Mouse (Mus musculus): ENCODE measurements around the gene Gtf3c5. TPM values are rescaled to one million over a fixed set of nuclear protein-coding genes. Genes with fewer than 3 reads are reported as not detected.

The Gtf3c5 gene
- polyA plus RNA-seq, 1 experiment from 2014 or later: 24.0 TPM

DNA sequence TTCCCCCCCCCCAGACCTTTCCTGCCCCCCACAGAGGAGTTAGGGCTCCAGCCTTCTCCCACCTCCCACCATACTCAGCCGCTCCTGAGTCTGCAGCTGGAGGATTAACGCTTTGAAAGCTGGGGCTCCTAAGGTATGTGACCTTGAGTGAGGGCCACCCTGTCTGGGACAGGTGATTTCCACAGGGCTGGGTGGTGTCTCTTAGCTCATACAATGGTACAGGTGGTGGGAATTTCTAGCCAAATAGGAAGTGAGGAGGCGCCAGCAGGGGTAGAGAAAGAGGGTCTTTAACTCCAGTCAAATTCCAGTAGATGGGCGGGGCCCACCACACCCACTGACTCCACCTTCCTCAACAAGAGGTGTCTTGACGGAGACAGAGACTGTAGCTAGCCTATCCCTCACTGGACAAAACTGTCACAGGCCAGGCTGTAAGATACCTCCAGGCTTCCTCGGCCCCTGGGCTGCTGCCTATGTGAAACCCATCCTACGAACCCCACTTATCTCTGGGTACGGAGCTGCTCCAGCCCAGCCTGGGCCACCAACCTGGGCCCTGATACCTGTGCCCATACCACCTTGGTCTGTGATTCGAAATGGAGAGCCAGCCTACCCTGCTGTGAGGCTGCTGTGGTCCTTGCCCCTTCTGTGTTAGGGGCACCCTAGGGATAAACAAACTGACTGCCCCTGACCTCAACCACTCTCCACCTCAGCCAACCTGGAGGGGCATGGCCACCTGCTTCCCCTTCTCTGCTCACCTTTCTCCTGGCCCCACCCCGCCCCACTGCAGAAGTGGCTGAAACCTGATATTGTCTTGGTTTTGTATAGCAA is 24.0 kb upstream of the Gtf3c5 start:
- 49% methylated on average over 10 of the region's 10 CpGs for WGBS
- no peak overlapping the region for H3K9ac ChIP-seq
- no peak for ATAC-seq (replicated peaks; ENCODE audit: insufficient number of reproducible peaks, insufficient read depth, low FRiP score, low read depth)
- no peaks in the 10 kb centered on the region for H3K9me3 ChIP-seq (replicated peaks)
- H3K27ac ChIP-seq: no peak overlapping the region
- no peaks in the 10 kb centered on the region for H3K27me3 ChIP-seq
- no peak overlapping the region for H3K4me2 ChIP-seq
- no peak overlapping the region for H3K4me3 ChIP-seq
- H3K4me1 ChIP-seq (replicated peaks): peaks cover 14% of the 10 kb centered on the region
- H3K36me3 ChIP-seq: no peaks in the 10 kb centered on the region

DNA sequence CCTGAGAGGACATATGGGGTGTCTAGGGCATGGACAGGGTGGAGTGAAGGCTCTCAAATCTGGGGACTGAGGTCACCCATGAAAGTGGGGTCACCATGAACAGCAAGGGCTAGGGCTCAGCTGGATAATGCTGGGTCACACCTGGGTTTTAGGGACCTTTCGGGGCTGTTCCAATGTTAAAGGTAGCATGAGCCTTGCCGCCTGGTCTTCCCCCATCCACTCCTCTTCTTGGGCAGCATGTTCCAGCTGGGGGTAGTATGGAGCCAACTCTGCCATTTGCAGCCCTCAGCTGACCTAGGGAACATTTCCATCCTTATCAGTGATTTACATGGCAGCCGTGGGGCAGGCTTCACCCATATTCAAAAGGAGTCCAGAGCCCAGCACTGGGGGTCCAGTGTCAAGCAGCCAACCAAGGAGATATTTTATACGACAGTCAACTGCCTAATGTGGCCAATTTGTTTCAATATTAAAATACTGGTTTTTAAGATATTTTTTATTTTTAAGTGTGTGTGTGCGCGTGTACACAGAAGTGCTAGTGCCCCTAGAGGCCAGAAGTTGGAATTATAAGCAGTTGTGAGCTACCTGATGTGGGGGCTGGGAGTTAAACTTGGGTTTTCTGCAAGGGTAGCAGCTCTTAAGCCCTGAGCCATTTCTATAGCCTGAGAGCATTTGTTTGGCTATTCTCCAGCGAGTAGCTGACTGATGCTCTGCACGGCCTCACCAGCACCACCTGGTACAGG is 23.2 kb upstream of the Gtf3c5 start:
- Histone ChIP-seq H3K36me3 (no peaks in the 10 kb centered on the region), H3K9me3 (replicated peaks) (no peaks in the 10 kb centered on the region), H3K4me2 (no peak overlapping the region), H3K4me3 (no peak overlapping the region), H3K27ac (no peak overlapping the region), H3K27me3 (no peaks in the 10 kb centered on the region), H3K9ac (no peak overlapping the region), H3K4me1 (replicated peaks) (peaks cover 21% of the 10 kb centered on the region)
- 62% methylated on average over 8 of the region's 8 CpGs for WGBS
- 0 out of 2 replicates have a peak, but pooled peaks have one; percentile 12 for ATAC-seq (replicated peaks; ENCODE audit: insufficient number of reproducible peaks, insufficient read depth, low FRiP score, low read depth)

DNA sequence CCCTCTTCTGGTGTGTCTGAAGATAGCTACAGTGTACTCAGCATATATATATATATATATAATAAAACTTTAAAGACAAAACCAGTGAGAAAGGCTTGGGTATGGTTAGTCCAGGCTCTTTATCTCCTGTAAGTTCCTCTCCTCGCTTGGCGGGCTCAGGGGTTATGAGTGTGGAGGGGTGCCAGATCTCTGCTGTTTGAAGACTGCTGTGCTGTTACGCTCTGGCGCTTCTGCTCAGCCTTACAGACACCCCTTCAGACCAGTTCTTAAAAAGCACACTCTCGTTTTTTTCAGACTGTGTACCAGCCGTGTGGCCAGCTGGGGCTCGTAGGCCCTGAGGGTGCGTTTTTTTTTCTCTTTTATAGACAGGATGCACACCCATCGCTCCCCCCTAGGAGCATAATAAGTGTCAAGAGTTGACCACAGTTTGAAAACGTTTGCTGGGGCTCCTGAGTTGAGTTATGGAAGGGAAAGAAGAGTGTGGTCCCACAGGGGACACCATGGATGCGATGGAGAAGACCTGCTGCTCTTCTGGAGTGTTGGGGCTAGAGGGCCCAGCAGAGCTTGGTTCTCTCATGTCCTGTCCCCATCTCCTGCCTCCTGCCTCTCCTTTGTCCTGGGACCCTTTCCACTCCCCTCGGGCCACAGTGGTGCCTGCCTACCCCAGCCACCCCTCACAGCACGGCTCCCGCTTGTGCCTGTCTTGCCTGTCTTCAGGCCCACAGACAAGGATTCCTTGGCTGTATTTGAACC is 22.4 kb upstream of the Gtf3c5 start:
- Histone ChIP-seq H3K9ac (no peak overlapping the region), H3K36me3 (no peaks in the 10 kb centered on the region), H3K9me3 (replicated peaks) (no peaks in the 10 kb centered on the region), H3K4me1 (replicated peaks) (peaks cover 22% of the 10 kb centered on the region), H3K27me3 (no peaks in the 10 kb centered on the region), H3K4me2 (no peak overlapping the region), H3K4me3 (no peak overlapping the region), H3K27ac (no peak overlapping the region)
- ATAC-seq (replicated peaks; ENCODE audit: insufficient number of reproducible peaks, insufficient read depth, low FRiP score, low read depth): no peak
- 62% methylated on average over 14 of the region's 14 CpGs for WGBS

DNA sequence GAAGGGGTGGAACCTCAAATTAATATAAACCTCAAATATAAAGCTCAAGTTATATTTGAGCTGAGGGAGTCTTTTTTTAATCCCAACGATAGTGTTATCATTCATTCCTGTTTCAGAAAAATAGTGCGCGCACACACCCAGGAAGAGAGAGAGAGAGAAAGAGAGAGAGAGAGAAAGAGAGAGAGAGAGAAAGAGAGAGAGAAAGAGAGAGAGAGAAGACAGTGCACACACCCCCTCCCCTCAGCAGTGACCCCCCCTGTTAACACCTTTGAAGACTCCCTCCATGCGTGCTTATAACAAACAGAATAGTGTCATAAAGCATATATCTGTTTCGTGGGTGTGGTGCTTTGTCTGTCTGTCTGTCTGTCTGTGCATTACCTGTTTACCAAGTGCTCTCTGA is 20.0 kb upstream of the Gtf3c5 start:
- Histone ChIP-seq H3K9me3 (replicated peaks) (no peaks in the 10 kb centered on the region), H3K36me3 (no peaks in the 10 kb centered on the region), H3K4me3 (no peak overlapping the region), H3K9ac (no peak overlapping the region), H3K27ac (no peak overlapping the region), H3K27me3 (no peaks in the 10 kb centered on the region), H3K4me2 (no peak overlapping the region), H3K4me1 (replicated peaks) (peaks cover 30% of the 10 kb centered on the region)
- no peak for ATAC-seq (replicated peaks; ENCODE audit: insufficient number of reproducible peaks, insufficient read depth, low FRiP score, low read depth)
- WGBS: 83% methylated on average over 5 of the region's 5 CpGs

DNA sequence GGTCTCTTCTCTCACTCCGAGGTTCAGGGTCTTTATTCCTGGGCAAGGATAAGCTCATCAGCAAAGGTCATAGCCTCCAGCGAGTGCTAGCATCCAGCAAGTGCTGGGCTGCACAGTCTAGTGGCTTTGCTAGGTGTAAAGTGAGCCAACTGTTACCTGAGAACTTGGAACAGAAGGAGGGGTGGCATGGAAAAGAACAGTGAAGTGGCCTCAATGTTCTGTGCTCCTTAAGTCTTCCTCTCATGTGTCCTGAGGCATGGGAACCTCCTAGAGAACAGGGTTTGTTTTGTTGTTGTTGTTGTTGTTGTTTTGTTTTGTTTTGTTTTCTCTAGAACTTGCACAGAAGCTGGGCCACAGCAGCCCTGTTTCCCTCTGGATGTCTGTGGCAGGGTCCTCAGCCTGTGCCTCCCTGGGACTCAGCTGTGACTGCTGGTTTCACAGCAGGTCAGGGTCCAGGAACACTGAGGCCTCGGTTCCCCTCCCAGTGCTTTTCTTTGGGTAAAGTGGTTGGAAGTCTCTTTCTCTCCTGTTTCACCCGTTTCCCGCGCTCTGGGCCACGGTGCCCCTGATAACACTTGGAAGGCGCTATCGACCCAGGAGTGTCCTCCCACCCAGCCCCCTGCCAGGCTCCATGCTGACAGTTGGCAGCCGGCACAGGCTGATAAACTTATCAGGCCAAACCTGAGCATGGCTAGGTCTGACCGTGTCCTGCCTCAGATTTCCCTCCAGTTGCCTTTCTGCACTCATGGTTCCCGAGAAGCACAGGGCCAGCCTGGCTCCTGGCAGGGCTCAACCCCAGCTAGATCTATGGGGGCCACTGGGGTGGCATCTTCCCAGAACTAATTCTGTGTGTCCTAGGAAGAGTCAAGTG is 18.4 kb upstream of the Gtf3c5 start:
- Histone ChIP-seq H3K36me3 (no peaks in the 10 kb centered on the region), H3K27me3 (no peaks in the 10 kb centered on the region), H3K9me3 (replicated peaks) (no peaks in the 10 kb centered on the region), H3K4me2 (no peak overlapping the region), H3K4me1 (replicated peaks) (peaks cover 33% of the 10 kb centered on the region), H3K4me3 (no peak overlapping the region), H3K9ac (no peak overlapping the region), H3K27ac (no peak overlapping the region)
- 29% methylated on average over 12 of the region's 12 CpGs for WGBS
- 0 out of 2 replicates have a peak, but pooled peaks have one; percentile 5 for ATAC-seq (replicated peaks; ENCODE audit: insufficient number of reproducible peaks, insufficient read depth, low FRiP score, low read depth)

DNA sequence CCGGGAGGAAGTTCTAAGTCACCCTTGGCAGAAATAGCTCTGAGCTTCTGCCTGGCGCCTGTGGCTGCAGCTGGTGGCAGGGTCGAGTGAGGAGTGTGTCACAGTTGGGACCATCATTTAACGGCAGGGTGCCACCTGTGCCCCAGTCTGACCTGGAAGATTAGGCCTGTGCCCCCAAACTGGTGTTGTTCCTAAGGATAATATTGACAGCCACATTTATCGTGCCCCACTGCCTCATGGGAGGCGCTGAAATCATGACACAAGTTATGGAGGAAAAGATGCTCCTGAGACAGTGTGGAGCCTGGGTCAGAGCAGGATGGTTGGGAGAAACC is 16.0 kb upstream of the Gtf3c5 start:
- Histone ChIP-seq H3K9ac (no peak overlapping the region), H3K4me3 (no peak overlapping the region), H3K27ac (no peak overlapping the region), H3K36me3 (no peaks in the 10 kb centered on the region), H3K4me1 (replicated peaks) (peaks cover 25% of the 10 kb centered on the region), H3K9me3 (replicated peaks) (no peaks in the 10 kb centered on the region), H3K27me3 (no peaks in the 10 kb centered on the region), H3K4me2 (no peak overlapping the region)
- no peak for ATAC-seq (replicated peaks; ENCODE audit: insufficient number of reproducible peaks, insufficient read depth, low FRiP score, low read depth)
- WGBS: 46% methylated on average over 6 of the region's 6 CpGs

DNA sequence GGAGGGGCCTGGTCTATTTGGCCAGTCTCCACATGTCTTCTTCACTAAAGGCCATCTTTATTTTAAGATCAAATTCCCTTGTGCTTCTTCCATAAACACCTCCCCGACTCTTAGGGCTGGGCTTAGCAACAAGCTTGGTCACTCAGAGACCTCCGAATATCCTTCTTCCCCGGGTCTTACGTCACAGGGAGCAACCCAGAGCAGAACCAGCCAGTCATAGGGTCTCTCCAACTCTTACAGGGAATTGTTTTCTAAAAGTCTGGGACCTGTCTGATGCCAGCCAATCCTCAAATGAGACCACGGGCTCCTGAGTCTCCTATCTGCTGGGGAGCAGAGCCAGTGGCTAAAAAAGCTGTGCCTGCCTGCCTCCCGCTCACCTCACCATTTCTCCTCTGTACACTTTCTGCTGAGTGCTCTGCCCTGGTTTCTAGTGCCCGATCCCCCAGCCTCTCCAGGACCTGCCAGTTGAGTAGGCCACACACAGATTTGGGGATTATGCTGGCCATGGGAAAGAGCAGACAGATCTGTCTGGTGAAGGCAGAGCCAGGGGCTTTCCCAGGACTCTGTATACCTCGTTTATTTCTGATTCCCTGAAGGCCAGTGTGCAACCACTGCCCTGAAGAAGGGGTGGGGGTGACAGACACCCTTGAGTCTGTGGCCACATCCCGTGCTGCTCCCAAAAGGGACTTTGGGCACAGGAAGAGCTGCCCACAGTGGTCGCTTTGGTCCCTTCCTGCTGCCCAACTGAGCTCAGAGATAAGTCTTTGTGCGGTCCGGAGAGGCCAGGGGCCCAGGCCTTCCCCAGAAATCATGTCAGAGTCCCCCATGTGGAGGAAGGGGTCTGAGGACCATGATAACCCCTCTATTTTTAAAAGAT is 15.4 kb upstream of the Gtf3c5 start:
- H3K9ac ChIP-seq: no peak overlapping the region
- peak; percentile 21; the same call in 1 of the 2 replicates for ATAC-seq (replicated peaks; ENCODE audit: insufficient number of reproducible peaks, insufficient read depth, low FRiP score, low read depth)
- WGBS: 46% methylated on average over 12 of the region's 12 CpGs
- H3K36me3 ChIP-seq: no peaks in the 10 kb centered on the region
- H3K27me3 ChIP-seq: no peaks in the 10 kb centered on the region
- no peak overlapping the region for H3K27ac ChIP-seq
- peaks cover 25% of the 10 kb centered on the region for H3K4me1 ChIP-seq (replicated peaks)
- H3K4me2 ChIP-seq: no peak overlapping the region
- no peak overlapping the region for H3K4me3 ChIP-seq
- no peaks in the 10 kb centered on the region for H3K9me3 ChIP-seq (replicated peaks)

DNA sequence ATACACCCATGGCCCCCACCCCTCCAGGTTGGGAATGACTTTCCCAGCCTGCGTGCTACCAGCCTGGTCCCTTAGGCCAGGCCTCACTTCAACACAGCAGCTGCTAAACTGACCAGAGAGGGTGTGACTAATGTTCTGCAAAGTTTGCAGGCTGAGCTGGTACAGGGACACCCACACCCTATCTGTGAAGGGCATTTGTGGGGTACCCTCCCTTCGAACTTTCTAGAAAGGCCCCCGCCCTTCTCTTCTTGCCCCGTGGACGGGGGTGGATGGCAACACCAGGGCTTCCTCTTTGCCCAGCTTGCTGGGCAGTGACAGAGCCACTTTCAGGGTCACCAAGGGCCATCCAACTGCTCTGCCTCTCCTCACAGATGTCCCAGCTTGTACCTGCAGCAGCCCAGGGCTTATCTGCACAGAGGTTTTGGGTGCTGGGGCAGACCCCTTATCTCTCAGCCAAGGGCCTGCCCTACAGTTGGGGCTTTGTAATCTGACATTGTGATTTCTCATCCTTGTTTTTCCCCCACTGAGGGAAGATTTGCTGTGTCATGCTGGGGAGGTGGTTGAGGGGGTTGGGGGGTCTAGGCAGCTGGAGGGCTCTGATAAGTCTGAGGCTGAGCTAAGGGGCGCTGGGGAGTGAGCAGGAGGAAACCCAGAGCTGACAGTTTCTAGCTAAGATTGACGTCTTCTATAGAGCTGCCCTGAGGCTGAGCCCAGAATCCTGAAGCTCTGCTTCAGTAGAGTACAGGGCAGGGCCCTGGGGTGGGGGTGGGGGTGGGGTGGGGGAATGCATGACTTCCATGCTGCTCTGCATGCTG is 14.4 kb upstream of the Gtf3c5 start:
- 0 out of 2 replicates have a peak, but pooled peaks have one; percentile 53 for ATAC-seq (replicated peaks; ENCODE audit: insufficient number of reproducible peaks, insufficient read depth, low FRiP score, low read depth)
- Histone ChIP-seq H3K9me3 (replicated peaks) (no peaks in the 10 kb centered on the region), H3K27me3 (peaks cover 4% of the 10 kb centered on the region; the same call in 1 of the 2 replicates), H3K4me2 (no peak overlapping the region), H3K36me3 (no peaks in the 10 kb centered on the region), H3K9ac (no peak overlapping the region; the same call in 1 of the 2 replicates), H3K4me3 (no peak overlapping the region), H3K27ac (no peak overlapping the region), H3K4me1 (replicated peaks) (peaks cover 25% of the 10 kb centered on the region)
- 68% methylated on average over 7 of the region's 7 CpGs for WGBS

DNA sequence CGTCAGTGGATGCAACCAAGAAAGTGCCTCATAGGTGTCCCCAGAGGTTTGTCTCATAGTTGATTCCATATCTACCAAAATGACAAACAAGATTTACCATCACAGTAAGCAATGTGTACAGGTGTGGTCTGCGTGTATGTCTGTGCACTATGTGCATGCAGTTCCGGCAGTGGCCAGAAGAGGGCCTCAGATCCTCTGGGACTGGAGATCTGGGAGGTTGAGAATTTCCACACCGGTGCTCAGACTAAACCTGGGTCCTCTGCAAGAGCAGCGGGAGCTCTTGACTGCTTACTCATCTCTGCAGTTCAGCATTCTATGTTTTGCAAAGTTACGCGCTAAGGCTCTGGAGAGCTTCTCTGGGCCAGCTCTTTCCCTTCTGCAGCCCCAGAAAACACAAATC is 13.4 kb upstream of the Gtf3c5 start:
- 90% methylated on average over 7 of the region's 7 CpGs for WGBS
- Histone ChIP-seq H3K9me3 (replicated peaks) (no peaks in the 10 kb centered on the region), H3K4me1 (replicated peaks) (peaks cover 18% of the 10 kb centered on the region), H3K36me3 (no peaks in the 10 kb centered on the region), H3K27me3 (peaks cover 4% of the 10 kb centered on the region; the same call in 1 of the 2 replicates), H3K4me3 (no peak overlapping the region), H3K27ac (no peak overlapping the region), H3K4me2 (no peak overlapping the region), H3K9ac (no peak overlapping the region)
- ATAC-seq (replicated peaks; ENCODE audit: insufficient number of reproducible peaks, insufficient read depth, low FRiP score, low read depth): no peak

All from heart, embryonic 15.5 days (tissue).